Mouse (Mus musculus): Measurements from ENCODE around the gene Ldb2. TPM values are rescaled to one million over a fixed set of nuclear protein-coding genes. Genes with fewer than 3 reads are reported as not detected.

The Ldb2 gene
- total RNA-seq, 2 experiments from 2014 or later = 1.7 to 4.1 TPM

DNA sequence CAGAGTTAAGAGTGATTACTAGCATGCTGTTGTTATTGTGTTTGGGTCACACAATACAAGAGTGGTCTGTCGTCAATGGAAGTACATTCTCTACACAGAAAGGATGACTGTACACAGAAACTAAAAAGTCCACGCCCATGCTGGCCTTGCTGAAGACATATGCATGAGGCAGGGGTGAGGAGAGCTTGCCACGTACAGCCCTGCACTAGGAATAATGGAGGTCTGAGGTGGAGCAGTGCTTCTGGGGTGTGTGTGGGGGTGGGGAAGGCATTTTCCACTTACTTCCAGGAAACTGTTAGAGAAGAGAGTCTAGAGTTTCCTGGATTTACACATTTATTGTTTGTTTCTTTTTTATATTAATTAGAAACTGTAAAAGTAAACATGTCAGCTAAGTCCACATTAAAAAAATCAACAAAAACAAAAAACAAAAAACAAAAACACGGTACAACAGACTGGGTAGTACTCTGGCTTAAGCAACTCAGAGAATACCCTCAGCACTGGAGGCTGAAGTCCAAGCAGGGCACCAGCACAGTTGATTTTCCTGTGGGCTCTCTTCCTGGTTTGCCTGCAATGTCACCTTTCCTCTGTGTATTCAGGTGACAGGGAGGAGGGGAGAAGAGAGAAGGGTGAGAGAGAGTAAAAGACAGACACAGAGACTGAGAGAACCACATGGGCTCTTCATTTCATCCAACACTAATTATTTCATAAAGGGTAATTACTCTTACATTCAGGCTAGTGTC, 89.2 kb downstream of the Ldb2 start:
- no peak overlapping the region for H3K4me3 ChIP-seq
- DNase-seq = no peak
- intact Hi-C loops (cut with DNase I) = no loop called here
- peak overlapping the region; percentile 71 for H3K27ac ChIP-seq
- TF ChIP-seq CTCF (IDR thresholded peaks at IDR 0.05) = no peak

DNA sequence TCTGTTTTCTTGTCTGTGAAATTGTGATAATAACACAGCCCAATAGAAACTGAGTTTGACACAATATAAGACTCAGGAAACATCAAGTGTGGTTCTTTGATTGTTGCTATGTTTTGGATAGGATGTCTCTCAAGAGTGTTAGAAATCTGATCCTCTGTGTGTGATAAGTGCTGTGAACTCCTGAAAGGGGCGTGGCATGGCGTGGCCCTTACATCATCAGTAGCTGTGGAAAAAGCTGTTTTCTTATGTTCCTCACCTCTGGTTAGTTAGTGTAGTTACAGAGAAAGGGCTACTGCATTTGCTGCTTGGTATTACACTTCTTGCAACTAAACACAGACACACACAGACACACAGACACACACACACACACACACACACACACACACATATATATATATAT, 90.2 kb downstream of the Ldb2 start:
- Histone ChIP-seq H3K27ac (no peak overlapping the region; the same call in 1 of the 2 replicates), H3K4me3 (no peak overlapping the region)
- no peak for DNase-seq
- intact Hi-C loops (cut with DNase I) = no loop called here
- TF ChIP-seq CTCF (IDR thresholded peaks at IDR 0.05) = no peak

DNA sequence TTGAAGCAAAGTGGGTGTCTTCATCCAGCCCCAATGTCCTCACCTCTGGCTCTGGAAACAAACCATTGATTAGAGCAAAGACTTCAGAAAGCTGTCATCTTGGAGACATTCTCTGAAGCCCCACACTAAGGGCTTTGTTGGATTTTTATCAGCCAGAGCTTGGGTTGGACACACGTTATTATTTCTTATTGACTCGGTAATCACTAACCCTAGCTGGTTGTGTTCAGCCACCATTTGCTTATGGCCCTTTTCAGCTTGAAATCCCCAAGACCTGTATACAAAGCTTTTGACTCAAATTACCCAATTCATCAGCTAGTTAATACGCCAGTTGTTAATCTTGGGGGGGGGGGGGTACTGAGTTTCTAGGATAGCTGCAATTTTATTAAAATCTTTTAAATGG, 91.5 kb downstream of the Ldb2 start:
- peak overlapping the region; percentile 50 for H3K27ac ChIP-seq
- TF ChIP-seq CTCF (IDR thresholded peaks at IDR 0.05) = no peak
- H3K4me3 ChIP-seq = no peak overlapping the region
- DNase-seq = no peak
- intact Hi-C loops (cut with DNase I) = no loop called here

DNA sequence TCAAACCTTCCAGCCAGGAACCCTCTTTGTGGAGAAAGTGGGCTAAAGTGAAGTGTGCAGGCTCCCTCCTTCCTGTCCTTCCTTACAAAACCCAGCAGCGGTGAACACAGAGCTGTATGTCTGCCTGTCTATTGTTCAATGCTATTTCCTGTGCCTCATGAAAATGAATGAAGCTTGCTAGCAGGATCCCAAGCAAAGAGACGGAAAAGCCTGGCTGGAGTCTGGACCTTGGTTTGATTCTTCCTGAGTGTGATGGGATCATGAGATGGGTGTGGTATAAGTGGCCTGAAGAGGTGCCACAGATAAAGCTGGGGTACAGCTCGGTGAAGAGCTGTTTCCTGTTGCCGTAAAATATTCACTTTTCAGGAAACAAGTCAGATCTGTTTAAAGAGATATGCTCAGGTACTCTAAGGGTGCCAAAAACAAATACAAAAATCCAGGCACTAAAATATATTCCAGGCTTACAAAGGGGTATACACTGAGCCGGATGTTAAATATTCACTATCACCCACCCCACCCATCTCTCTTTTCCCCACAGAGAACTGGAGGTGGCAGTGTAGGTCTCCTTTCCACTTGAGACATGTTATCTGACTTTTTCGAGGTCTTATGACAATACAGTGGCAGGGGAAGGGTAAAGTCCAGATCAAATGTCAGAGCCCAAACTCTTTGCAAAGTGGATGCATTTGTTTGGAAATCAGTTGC, 92.3 kb downstream of the Ldb2 start:
- intact Hi-C loops (cut with DNase I) = no loop called here
- peak; percentile 27; the same call in 1 of the 2 replicates for TF ChIP-seq CTCF (IDR thresholded peaks at IDR 0.05)
- DNase-seq = no peak
- no peak overlapping the region; the same call in 1 of the 2 replicates for H3K4me3 ChIP-seq
- peak overlapping the region; percentile 50 for H3K27ac ChIP-seq

DNA sequence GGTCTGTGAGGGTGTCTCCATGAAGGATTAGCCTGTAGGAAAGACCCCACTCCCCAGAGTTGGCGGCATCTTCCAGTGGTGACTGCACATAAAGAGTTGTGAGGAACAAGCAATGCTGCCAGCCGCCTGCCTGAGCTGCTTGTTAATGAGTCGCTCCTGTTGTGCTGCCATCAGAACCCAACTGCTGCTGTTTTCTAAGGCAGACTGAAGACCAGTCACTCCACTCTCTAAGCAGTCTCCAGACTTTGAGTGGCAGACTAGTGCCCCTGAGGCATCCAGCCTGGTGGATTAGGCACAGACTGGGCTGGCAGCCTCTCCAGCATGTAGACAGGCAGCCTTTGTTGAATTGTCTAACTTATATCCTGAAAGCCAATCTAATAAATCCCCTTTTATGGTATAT, 101.5 kb downstream of the Ldb2 start:
- no peak overlapping the region for H3K27ac ChIP-seq
- no peak for TF ChIP-seq CTCF (IDR thresholded peaks at IDR 0.05)
- H3K4me3 ChIP-seq = no peak overlapping the region
- no peak for DNase-seq
- intact Hi-C loops (cut with DNase I) = no loop called here

DNA sequence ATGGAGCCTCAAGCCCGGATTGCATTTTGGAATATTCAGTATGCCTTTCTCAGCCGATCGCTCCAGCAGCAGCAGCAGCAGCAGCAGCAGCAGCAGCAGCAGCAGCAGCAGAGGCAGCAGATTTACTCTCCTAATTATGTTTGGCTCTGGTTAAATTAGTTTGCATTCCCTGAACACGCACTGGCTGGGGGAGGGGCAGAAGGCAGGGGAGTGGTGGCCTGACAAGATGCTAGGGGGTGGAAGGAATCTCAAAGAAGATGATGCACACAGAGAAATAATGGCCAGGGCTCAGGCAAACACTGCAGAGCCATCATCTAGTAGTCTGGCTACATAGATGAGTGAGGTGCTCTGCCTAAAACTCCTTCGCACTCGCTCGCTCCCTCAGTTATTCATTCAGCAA, 102.9 kb downstream of the Ldb2 start:
- TF ChIP-seq CTCF (IDR thresholded peaks at IDR 0.05) = no peak
- Histone ChIP-seq H3K27ac (no peak overlapping the region), H3K4me3 (no peak overlapping the region)
- intact Hi-C loops (cut with DNase I) = no loop called here
- no peak for DNase-seq

DNA sequence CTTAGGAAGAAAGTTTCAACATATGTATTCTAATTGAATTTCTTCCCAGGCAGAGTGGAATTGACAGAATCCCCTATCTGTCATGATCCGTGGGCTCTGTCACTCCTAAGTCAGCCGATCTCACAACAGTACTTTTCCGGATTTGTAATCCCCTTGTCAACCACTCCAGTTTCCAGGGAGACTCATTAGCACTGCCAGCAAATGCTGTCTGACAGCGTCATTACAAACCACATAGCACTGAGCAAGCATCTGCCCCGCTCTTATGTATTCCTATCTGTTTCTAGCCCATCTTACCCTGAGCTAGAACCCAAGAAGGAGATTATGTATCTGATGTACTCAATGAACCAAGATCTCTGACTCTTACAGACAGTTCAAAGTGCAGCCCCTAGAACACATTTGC, 105.8 kb downstream of the Ldb2 start:
- H3K27ac ChIP-seq = no peak overlapping the region
- DNase-seq = no peak
- H3K4me3 ChIP-seq = no peak overlapping the region
- intact Hi-C loops (cut with DNase I) = no loop called here
- TF ChIP-seq CTCF (IDR thresholded peaks at IDR 0.05) = no peak

DNA sequence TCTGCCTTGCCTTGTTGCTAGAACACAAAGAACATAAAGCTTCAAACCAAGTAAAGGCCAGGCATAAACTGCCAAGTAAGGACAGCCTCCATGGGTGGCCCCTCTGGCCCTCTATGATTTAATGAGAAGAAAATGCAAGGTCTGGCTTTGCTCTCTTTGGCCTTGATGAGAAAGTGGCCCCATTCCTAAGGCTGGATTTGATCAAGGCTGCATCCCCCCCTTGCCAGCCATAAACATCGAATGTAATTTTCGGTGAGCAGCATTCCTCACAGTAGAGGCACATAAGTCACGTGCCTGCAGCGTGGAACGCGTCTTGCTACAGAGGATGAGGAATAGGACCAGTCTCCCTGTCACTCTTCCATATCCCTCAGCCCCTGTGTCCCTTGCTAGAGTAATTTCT, 113.1 kb downstream of the Ldb2 start:
- no peak for DNase-seq
- no peak overlapping the region for H3K27ac ChIP-seq
- intact Hi-C loops (cut with DNase I) = no loop called here
- no peak overlapping the region for H3K4me3 ChIP-seq
- no peak for TF ChIP-seq CTCF (IDR thresholded peaks at IDR 0.05)

DNA sequence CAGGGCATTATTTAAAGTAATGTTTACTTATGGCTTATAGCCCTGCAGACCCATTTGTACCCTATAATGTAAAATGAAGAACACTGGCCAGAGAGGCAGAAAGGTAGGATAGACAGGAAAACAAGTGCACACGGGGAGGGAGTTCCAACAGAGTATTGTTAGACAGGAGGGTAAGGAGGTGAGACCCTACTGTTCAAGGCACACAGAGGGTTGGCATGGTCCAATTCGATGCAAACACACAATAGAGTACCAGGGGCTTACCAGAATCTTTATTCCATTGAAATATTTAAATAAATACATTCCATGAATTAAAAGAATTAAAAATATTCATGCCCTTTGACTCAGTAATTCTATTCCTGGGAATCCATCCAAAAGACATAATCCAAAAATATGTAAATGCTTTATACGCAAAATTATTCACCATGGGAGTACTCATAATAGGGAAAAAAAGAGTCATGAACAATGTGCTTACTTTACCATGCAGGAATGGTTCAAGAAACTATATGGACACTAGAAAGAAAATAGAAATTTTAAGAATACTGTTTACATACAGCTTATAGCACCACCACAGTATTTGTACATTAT, 118.3 kb downstream of the Ldb2 start:
- DNase-seq = no peak
- H3K27ac ChIP-seq = no peak overlapping the region; the same call in 1 of the 2 replicates
- TF ChIP-seq CTCF (IDR thresholded peaks at IDR 0.05) = no peak
- intact Hi-C loops (cut with DNase I) = no loop called here
- no peak overlapping the region for H3K4me3 ChIP-seq

DNA sequence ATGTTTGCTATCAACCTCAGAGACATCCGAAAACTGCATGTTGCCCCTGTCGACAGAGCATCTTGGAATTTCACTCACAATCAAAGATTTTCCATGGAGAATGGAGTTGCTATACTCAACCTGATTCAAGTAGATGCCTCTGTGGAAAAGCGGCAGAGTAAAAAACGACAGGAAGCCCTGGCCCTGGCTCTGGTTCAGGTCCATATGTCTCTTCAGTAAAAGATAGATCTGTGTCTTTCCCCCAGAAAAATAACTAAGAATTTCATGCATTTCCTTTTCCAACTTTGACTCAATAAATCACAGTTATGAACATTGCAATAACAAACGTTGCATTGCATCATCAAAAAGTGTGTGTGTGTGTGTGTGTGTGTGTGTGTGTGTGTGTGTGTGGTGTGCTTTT, 121.7 kb downstream of the Ldb2 start:
- Histone ChIP-seq H3K4me3 (no peak overlapping the region), H3K27ac (no peak overlapping the region)
- intact Hi-C loops (cut with DNase I) = no loop called here
- no peak for DNase-seq
- no peak for TF ChIP-seq CTCF (IDR thresholded peaks at IDR 0.05)

DNA sequence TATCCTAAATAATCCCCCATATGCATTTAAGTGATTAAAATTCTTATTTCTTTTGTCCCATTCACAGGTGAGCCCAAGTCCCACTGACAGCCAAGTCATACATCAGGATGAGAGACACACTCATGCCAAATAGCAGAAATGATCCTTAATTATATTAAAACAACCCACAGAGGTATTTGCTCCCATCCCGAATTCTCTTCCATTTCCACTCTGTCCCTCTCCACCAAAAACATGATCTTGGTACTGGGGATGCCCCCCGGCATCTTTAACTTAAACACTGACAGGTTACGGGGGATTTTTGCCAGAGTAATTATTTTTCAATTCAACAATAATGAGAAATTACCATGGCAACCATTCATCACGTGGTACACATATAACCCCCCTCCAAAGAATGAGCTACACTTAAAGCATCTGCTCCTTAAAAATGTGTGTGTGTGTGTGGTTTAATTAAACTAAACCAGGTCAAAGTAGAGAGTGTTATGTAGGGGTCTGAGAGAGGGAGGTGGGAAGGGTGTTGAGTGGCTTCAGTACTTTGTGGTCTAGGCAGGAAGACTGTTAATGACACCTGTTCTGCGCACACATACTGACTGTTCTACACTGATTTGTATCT, 123.2 kb downstream of the Ldb2 start:
- Histone ChIP-seq H3K27ac (no peak overlapping the region), H3K4me3 (no peak overlapping the region)
- DNase-seq = no peak
- intact Hi-C loops (cut with DNase I) = no loop called here
- no peak for TF ChIP-seq CTCF (IDR thresholded peaks at IDR 0.05)

DNA sequence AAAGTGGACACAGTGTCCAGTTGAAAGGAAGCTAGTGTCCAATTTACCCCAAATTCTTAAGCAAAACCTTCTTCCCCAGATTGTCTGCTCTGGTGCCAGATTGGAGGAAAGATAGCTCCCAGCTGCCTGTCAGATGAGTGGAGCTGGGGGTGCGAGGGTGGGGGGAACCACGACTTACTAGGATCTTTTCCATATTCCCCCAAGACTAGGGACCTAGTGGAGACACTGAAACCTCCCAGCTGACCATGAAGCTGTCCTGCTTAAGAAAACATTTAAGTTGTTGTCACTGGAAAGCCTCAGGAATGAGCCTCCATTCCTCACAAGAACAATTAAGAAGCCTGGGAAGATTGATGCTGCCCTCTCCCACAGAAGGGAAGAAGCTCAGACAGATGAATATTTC, 129.1 kb downstream of the Ldb2 start:
- Histone ChIP-seq H3K4me3 (no peak overlapping the region), H3K27ac (no peak overlapping the region)
- no peak for TF ChIP-seq CTCF (IDR thresholded peaks at IDR 0.05)
- intact Hi-C loops (cut with DNase I) = no loop called here
- no peak for DNase-seq

DNA sequence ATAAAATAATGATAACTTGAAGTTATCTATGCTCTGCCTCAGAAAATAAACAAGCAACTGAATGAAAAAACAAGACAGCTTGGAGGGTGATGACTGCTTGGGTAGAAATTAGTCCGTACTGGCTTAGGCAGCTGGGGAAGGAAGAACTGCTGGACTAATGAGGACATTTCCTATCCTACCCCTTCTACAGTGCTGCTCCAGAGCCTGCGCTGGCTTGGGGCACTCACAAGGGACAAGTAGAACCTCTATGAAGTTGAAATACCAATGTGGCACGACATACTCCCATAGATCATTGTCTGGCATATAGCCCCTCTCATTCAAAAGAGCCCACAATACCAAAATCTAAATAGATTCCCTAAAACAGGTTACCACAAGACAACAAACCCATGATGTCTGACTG, 131.6 kb downstream of the Ldb2 start:
- no peak for TF ChIP-seq CTCF (IDR thresholded peaks at IDR 0.05)
- Histone ChIP-seq H3K4me3 (no peak overlapping the region), H3K27ac (no peak overlapping the region; the same call in 1 of the 2 replicates)
- DNase-seq = no peak
- intact Hi-C loops (cut with DNase I) = no loop called here

Data from gastrocnemius, adult 2 months (tissue).